Mouse (Mus musculus): ENCODE measurements around the gene Tmem56. TPM values are rescaled to one million over a fixed set of nuclear protein-coding genes. Genes with fewer than 3 reads are reported as not detected.

Gene Tmem56
- total RNA-seq, 2 experiments from 2014 or later, result 46.6 to 51.7 TPM

GRCm38 (mm10) chr3:121176011-121176410, 106.9 kb downstream of the Tmem56 start:
- Histone ChIP-seq H3K27ac (no peak overlapping the region), H3K4me3 (no peak overlapping the region)
- DNase-seq (ENCODE audit: extremely low spot score in 1 of 2, low spot score in 2 of 2), result no peak
- no peak for TF ChIP-seq CTCF (IDR thresholded peaks at IDR 0.05)
- intact Hi-C loops (cut with DNase I), result loop anchor here (10.0 kb wide), 1 partner anchor 589 kb away; no protein-coding TSS in a partner anchor

GRCm38 (mm10) chr3:121174248-121174945, 108.5 kb downstream of the Tmem56 start:
- no peak for TF ChIP-seq CTCF (IDR thresholded peaks at IDR 0.05)
- intact Hi-C loops (cut with DNase I), result loop anchor here (5.0 to 10.0 kb wide), 2 partner anchors 253 to 590 kb away; partner anchors contain the start of gene Cnn3
- H3K4me3 ChIP-seq, result no peak overlapping the region

GRCm38 (mm10) chr3:121172718-121173117, 110.2 kb downstream of the Tmem56 start:
- intact Hi-C loops (cut with DNase I), result loop anchor here (5.0 to 10.0 kb wide), 2 partner anchors 255 to 592 kb away; partner anchors contain the start of gene Cnn3
- TF ChIP-seq CTCF (IDR thresholded peaks at IDR 0.05), result no peak
- no peak overlapping the region for H3K27ac ChIP-seq

More at GRCm38 (mm10) chr3:121174248-121174945, 108.5 kb downstream of the Tmem56 start:
- H3K27ac ChIP-seq, result no peak overlapping the region
- no peak for DNase-seq (ENCODE audit: extremely low spot score in 1 of 2, low spot score in 2 of 2)

GRCm38 (mm10) chr3:121171872-121172265, 111.0 kb downstream of the Tmem56 start:
- DNase-seq (ENCODE audit: extremely low spot score in 1 of 2, low spot score in 2 of 2), result no peak
- intact Hi-C loops (cut with DNase I), result loop anchor here (1.0 to 10.0 kb wide), 5 partner anchors 91 to 593 kb away; partner anchors contain the start of genes Alg14 and Cnn3
- Histone ChIP-seq H3K27ac (peak overlapping the region; percentile 5; the same call in 1 of the 2 replicates), H3K4me3 (peak overlapping the region; percentile 66)
- no peak for TF ChIP-seq CTCF (IDR thresholded peaks at IDR 0.05)

More at GRCm38 (mm10) chr3:121172718-121173117, 110.2 kb downstream of the Tmem56 start:
- no peak for DNase-seq (ENCODE audit: extremely low spot score in 1 of 2, low spot score in 2 of 2)
- no peak overlapping the region for H3K4me3 ChIP-seq

GRCm38 (mm10) chr3:121171243-121171871, 111.5 kb downstream of the Tmem56 start, which contains the start of gene Rwdd3:
Gene Rwdd3 (minus strand): TSS chr3:121171695.
- intact Hi-C loops (cut with DNase I), result loop anchor here (1.0 to 10.0 kb wide), 5 partner anchors 91 to 593 kb away; partner anchors contain the start of genes Alg14 and Cnn3
- H3K27ac ChIP-seq, result peak within 1 kb of the TSS; percentile 80; the same call in 1 of the 2 replicates

GRCm38 (mm10) chr3:121170631-121171030, 112.3 kb downstream of the Tmem56 start:
- no peak for TF ChIP-seq CTCF (IDR thresholded peaks at IDR 0.05)
- intact Hi-C loops (cut with DNase I), result loop anchor here (1.0 to 10.0 kb wide), 5 partner anchors 92 to 594 kb away; partner anchors contain the start of genes Alg14 and Cnn3
- DNase-seq (ENCODE audit: extremely low spot score in 1 of 2, low spot score in 2 of 2), result no peak
- H3K27ac ChIP-seq, result no peak overlapping the region
- H3K4me3 ChIP-seq, result peak overlapping the region; percentile 66

More at GRCm38 (mm10) chr3:121171243-121171871, 111.5 kb downstream of the Tmem56 start, which contains the start of gene Rwdd3:
- peak within 1 kb of the TSS; percentile 66 for H3K4me3 ChIP-seq
- peak; percentile 90 for DNase-seq (ENCODE audit: extremely low spot score in 1 of 2, low spot score in 2 of 2)
- peak; percentile 88 for TF ChIP-seq CTCF (IDR thresholded peaks at IDR 0.05)

- TF ChIP-seq CTCF (IDR thresholded peaks at IDR 0.05), result no peak
- no peak overlapping the region for H3K4me3 ChIP-seq
- intact Hi-C loops (cut with DNase I), result no loop called here
- no peak for DNase-seq (ENCODE audit: extremely low spot score in 1 of 2, low spot score in 2 of 2)
- H3K27ac ChIP-seq, result no peak overlapping the region
Observed at GRCm38 (mm10) chr3:121169092-121169942, 113.6 kb downstream of the Tmem56 start.

GRCm38 (mm10) chr3:121168581-121168980, 114.3 kb downstream of the Tmem56 start:
- Histone ChIP-seq H3K4me3 (no peak overlapping the region), H3K27ac (no peak overlapping the region)
- no peak for TF ChIP-seq CTCF (IDR thresholded peaks at IDR 0.05)
- no peak for DNase-seq (ENCODE audit: extremely low spot score in 1 of 2, low spot score in 2 of 2)
- intact Hi-C loops (cut with DNase I), result no loop called here

GRCm38 (mm10) chr3:121163271-121163819, 119.6 kb downstream of the Tmem56 start:
- DNase-seq (ENCODE audit: extremely low spot score in 1 of 2, low spot score in 2 of 2), result peak; percentile 42 to 60
- TF ChIP-seq CTCF (IDR thresholded peaks at IDR 0.05), result peak; percentile 72
- Histone ChIP-seq H3K27ac (no peak overlapping the region), H3K4me3 (no peak overlapping the region)
- intact Hi-C loops (cut with DNase I), result no loop called here

GRCm38 (mm10) chr3:121161661-121162060, 121.2 kb downstream of the Tmem56 start:
- Histone ChIP-seq H3K4me3 (no peak overlapping the region), H3K27ac (no peak overlapping the region)
- intact Hi-C loops (cut with DNase I), result no loop called here
- TF ChIP-seq CTCF (IDR thresholded peaks at IDR 0.05), result peak; percentile 31
- no peak for DNase-seq (ENCODE audit: extremely low spot score in 1 of 2, low spot score in 2 of 2)

GRCm38 (mm10) chr3:121160424-121160823, 122.5 kb downstream of the Tmem56 start:
- H3K4me3 ChIP-seq, result no peak overlapping the region
- no peak overlapping the region for H3K27ac ChIP-seq
- DNase-seq (ENCODE audit: extremely low spot score in 1 of 2, low spot score in 2 of 2), result no peak
- intact Hi-C loops (cut with DNase I), result no loop called here
- TF ChIP-seq CTCF (IDR thresholded peaks at IDR 0.05), result no peak
